Mouse (Mus musculus): ENCODE measurements at regions not wholly inside any gene's neighbourhood (a gene's known extent, or its start where the extent isn't known, plus 50 kb on each side); places are given as distances from the start of the nearest gene placed in this dataset.
"Not testable (repeated sequence)": the region's sequence is repeated elsewhere in the genome, so short reads cannot be mapped to it uniquely, and the experiment has no call there.

GRCm38 (mm10) chr13:41929768-41930167 is 82.3 kb upstream of the Adtrp start:
- no peaks in the 10 kb centered on the region for H3K9me3 ChIP-seq
- no peak for ATAC-seq (ENCODE audit: insufficient number of reproducible peaks, insufficient read depth, low FRiP score, low TSS enrichment, low read depth)
- 83% methylated on average over 1 of the region's 1 CpGs for WGBS

GRCm38 (mm10) chr13:41925851-41926250 is 78.4 kb upstream of the Adtrp start:
- H3K27me3 ChIP-seq; H3K4me2 ChIP-seq; H3K36me3 ChIP-seq; H3K27ac ChIP-seq; H3K4me3 ChIP-seq (replicated peaks); H3K9me3 ChIP-seq; H3K4me1 ChIP-seq (replicated peaks); H3K9ac ChIP-seq (replicated peaks); ATAC-seq (ENCODE audit: insufficient number of reproducible peaks, insufficient read depth, low FRiP score, low TSS enrichment, low read depth): not testable (repeated sequence)
- WGBS: 88% methylated on average over 2 of the region's 2 CpGs

More at GRCm38 (mm10) chr13:41929768-41930167, 82.3 kb upstream of the Adtrp start:
- Histone ChIP-seq H3K27ac (no peak overlapping the region), H3K4me3 (replicated peaks) (no peak overlapping the region), H3K4me1 (replicated peaks) (no peaks in the 10 kb centered on the region), H3K4me2 (no peak overlapping the region), H3K9ac (replicated peaks) (no peak overlapping the region), H3K36me3 (no peaks in the 10 kb centered on the region), H3K27me3 (no peaks in the 10 kb centered on the region)

- Histone ChIP-seq H3K27me3 (no peaks in the 10 kb centered on the region), H3K4me2 (no peak overlapping the region), H3K36me3 (no peaks in the 10 kb centered on the region), H3K27ac (no peak overlapping the region), H3K4me3 (replicated peaks) (no peak overlapping the region), H3K4me1 (replicated peaks) (no peaks in the 10 kb centered on the region; the same call in 1 of the 2 replicates), H3K9me3 (no peaks in the 10 kb centered on the region), H3K9ac (replicated peaks) (no peak overlapping the region)
- ATAC-seq (ENCODE audit: insufficient number of reproducible peaks, insufficient read depth, low FRiP score, low TSS enrichment, low read depth): no peak
- 36% methylated on average over 2 of the region's 2 CpGs for WGBS
These were observed 77.7 kb upstream of the Adtrp start for GRCm38 (mm10) chr13:41925211-41925610.

GRCm38 (mm10) chr13:41921178-41921577 is 73.7 kb upstream of the Adtrp start:
- no peaks in the 10 kb centered on the region for H3K9me3 ChIP-seq
- no peak overlapping the region for H3K9ac ChIP-seq (replicated peaks)
- peaks cover 6% of the 10 kb centered on the region; the same call in 1 of the 2 replicates for H3K4me1 ChIP-seq (replicated peaks)
- no peak overlapping the region for H3K27ac ChIP-seq
- H3K4me3 ChIP-seq (replicated peaks): no peak overlapping the region
- WGBS: 60% methylated on average over 6 of the region's 6 CpGs
- H3K4me2 ChIP-seq: no peak overlapping the region
- no peaks in the 10 kb centered on the region for H3K27me3 ChIP-seq
- H3K36me3 ChIP-seq: no peaks in the 10 kb centered on the region
- no peak for ATAC-seq (ENCODE audit: insufficient number of reproducible peaks, insufficient read depth, low FRiP score, low TSS enrichment, low read depth)

GRCm38 (mm10) chr13:41918525-41918924 is 71.0 kb upstream of the Adtrp start:
- ATAC-seq (ENCODE audit: insufficient number of reproducible peaks, insufficient read depth, low FRiP score, low TSS enrichment, low read depth): no peak
- Histone ChIP-seq H3K9me3 (no peaks in the 10 kb centered on the region), H3K9ac (replicated peaks) (no peak overlapping the region), H3K27ac (no peak overlapping the region), H3K4me3 (replicated peaks) (no peak overlapping the region), H3K4me2 (no peak overlapping the region), H3K36me3 (no peaks in the 10 kb centered on the region), H3K27me3 (no peaks in the 10 kb centered on the region), H3K4me1 (replicated peaks) (peaks cover 6% of the 10 kb centered on the region; the same call in 1 of the 2 replicates)
- 59% methylated on average over 5 of the region's 5 CpGs for whole genome bisulfite sequencing

GRCm38 (mm10) chr13:41915816-41916215 is 68.3 kb upstream of the Adtrp start:
- not testable (repeated sequence) for H3K27ac ChIP-seq; H3K27me3 ChIP-seq; H3K36me3 ChIP-seq; H3K9ac ChIP-seq (replicated peaks); H3K9me3 ChIP-seq; H3K4me1 ChIP-seq (replicated peaks); H3K4me3 ChIP-seq (replicated peaks); ATAC-seq (ENCODE audit: insufficient number of reproducible peaks, insufficient read depth, low FRiP score, low TSS enrichment, low read depth); H3K4me2 ChIP-seq
- WGBS: 84% methylated on average over 9 of the region's 9 CpGs

GRCm38 (mm10) chr13:41910736-41911135 is 63.3 kb upstream of the Adtrp start:
- no peak overlapping the region for H3K4me2 ChIP-seq
- 67% methylated on average over 3 of the region's 3 CpGs for WGBS
- no peak for ATAC-seq (ENCODE audit: insufficient number of reproducible peaks, insufficient read depth, low FRiP score, low TSS enrichment, low read depth)
- H3K9ac ChIP-seq (replicated peaks): no peak overlapping the region
- no peaks in the 10 kb centered on the region for H3K27me3 ChIP-seq
- no peaks in the 10 kb centered on the region for H3K9me3 ChIP-seq
- H3K27ac ChIP-seq: no peak overlapping the region
- no peaks in the 10 kb centered on the region for H3K4me1 ChIP-seq (replicated peaks)
- no peaks in the 10 kb centered on the region for H3K36me3 ChIP-seq
- H3K4me3 ChIP-seq (replicated peaks): no peak overlapping the region

- Histone ChIP-seq H3K27me3 (no peaks in the 10 kb centered on the region), H3K9ac (replicated peaks) (no peak overlapping the region), H3K4me1 (replicated peaks) (no peaks in the 10 kb centered on the region), H3K4me2 (no peak overlapping the region), H3K4me3 (replicated peaks) (no peak overlapping the region), H3K27ac (no peak overlapping the region), H3K36me3 (no peaks in the 10 kb centered on the region), H3K9me3 (no peaks in the 10 kb centered on the region)
- no peak for ATAC-seq (ENCODE audit: insufficient number of reproducible peaks, insufficient read depth, low FRiP score, low TSS enrichment, low read depth)
- WGBS: 87% methylated on average over 10 of the region's 10 CpGs
These were observed 62.8 kb upstream of the Adtrp start for GRCm38 (mm10) chr13:41910236-41910635.

- Histone ChIP-seq H3K9me3 (no peaks in the 10 kb centered on the region), H3K4me2 (no peak overlapping the region), H3K27ac (no peak overlapping the region), H3K4me3 (replicated peaks) (no peak overlapping the region), H3K9ac (replicated peaks) (no peak overlapping the region), H3K4me1 (replicated peaks) (no peaks in the 10 kb centered on the region), H3K36me3 (no peaks in the 10 kb centered on the region), H3K27me3 (no peaks in the 10 kb centered on the region)
- 94% methylated on average over 2 of the region's 2 CpGs for WGBS
- no peak for ATAC-seq (ENCODE audit: insufficient number of reproducible peaks, insufficient read depth, low FRiP score, low TSS enrichment, low read depth)
These were observed 59.5 kb upstream of the Adtrp start for GRCm38 (mm10) chr13:41907027-41907426.

GRCm38 (mm10) chr13:41903286-41903685 is 55.8 kb upstream of the Adtrp start:
- no peak overlapping the region for H3K9ac ChIP-seq (replicated peaks)
- no peak overlapping the region for H3K4me3 ChIP-seq (replicated peaks)
- H3K27ac ChIP-seq: no peak overlapping the region
- H3K4me1 ChIP-seq (replicated peaks): no peaks in the 10 kb centered on the region
- H3K27me3 ChIP-seq: no peaks in the 10 kb centered on the region
- no peak for ATAC-seq (ENCODE audit: insufficient number of reproducible peaks, insufficient read depth, low FRiP score, low TSS enrichment, low read depth)
- no peaks in the 10 kb centered on the region for H3K9me3 ChIP-seq
- no peaks in the 10 kb centered on the region for H3K36me3 ChIP-seq
- no peak overlapping the region for H3K4me2 ChIP-seq

- no peak for ATAC-seq (ENCODE audit: insufficient number of reproducible peaks, insufficient read depth, low FRiP score, low TSS enrichment, low read depth)
- no peaks in the 10 kb centered on the region for H3K4me1 ChIP-seq (replicated peaks)
- 84% methylated on average over 13 of the region's 13 CpGs for WGBS
- H3K27me3 ChIP-seq: no peaks in the 10 kb centered on the region
- H3K4me2 ChIP-seq: no peak overlapping the region
- H3K36me3 ChIP-seq: no peaks in the 10 kb centered on the region
- H3K27ac ChIP-seq: no peak overlapping the region
- H3K4me3 ChIP-seq (replicated peaks): no peak overlapping the region
- H3K9ac ChIP-seq (replicated peaks): no peak overlapping the region
- H3K9me3 ChIP-seq: no peaks in the 10 kb centered on the region
These were observed 52.5 kb upstream of the Adtrp start for GRCm38 (mm10) chr13:41899837-41900463.

GRCm38 (mm10) chr13:41899281-41899680 is 51.8 kb upstream of the Adtrp start:
- no peaks in the 10 kb centered on the region for H3K4me1 ChIP-seq (replicated peaks)
- H3K27me3 ChIP-seq: no peaks in the 10 kb centered on the region
- 65% methylated on average over 7 of the region's 7 CpGs for WGBS
- H3K4me2 ChIP-seq: no peak overlapping the region
- H3K36me3 ChIP-seq: no peaks in the 10 kb centered on the region
- H3K27ac ChIP-seq: no peak overlapping the region
- H3K9me3 ChIP-seq: no peaks in the 10 kb centered on the region
- H3K4me3 ChIP-seq (replicated peaks): no peak overlapping the region
- no peak for ATAC-seq (ENCODE audit: insufficient number of reproducible peaks, insufficient read depth, low FRiP score, low TSS enrichment, low read depth)
- H3K9ac ChIP-seq (replicated peaks): no peak overlapping the region
